Mouse (Mus musculus) myocyte (in vitro differentiated cells): ENCODE results near the gene Arl9.

Source experiments
- CEBPB ChIP-seq: IDR thresholded peaks from 2 replicates; pipeline ENCODE4 v1.6.1; 2011; ENCODE audit warnings: mild to moderate bottlenecking, moderate library complexity; ENCODE audit not compliant: poor library complexity, insufficient read depth, severe bottlenecking
- MAX ChIP-seq: IDR thresholded peaks from one replicate; pipeline ENCODE4 v1.6.1; 2011; ENCODE audit warnings: low read depth, mild to moderate bottlenecking, control low read depth
- MYOG ChIP-seq, 3 experiments: IDR thresholded peaks; one replicate each; pipeline ENCODE4 v1.6.1; 2011; ENCODE audit warnings: control low read depth in 2 of 3, low read depth in 2 of 3, mild to moderate bottlenecking in 2 of 3; ENCODE audit not compliant: insufficient read length in 2 of 3, control insufficient read depth in 1 of 3, insufficient read depth in 1 of 3
- POLR2A ChIP-seq: IDR thresholded peaks from one replicate; pipeline ENCODE4 v1.6.1; 2011; ENCODE audit warnings: low read depth, mild to moderate bottlenecking, control low read depth, moderate library complexity; ENCODE audit not compliant: insufficient read length
- USF1 ChIP-seq: IDR thresholded peaks from one replicate; pipeline ENCODE4 v1.6.1; 2011; ENCODE audit warnings: low read depth, mild to moderate bottlenecking, control low read depth, moderate library complexity

- TF ChIP-seq MAX (no peak), POLR2A (no peak), MYOG (IDR thresholded peaks at IDR 0.05; ENCODE audit: control insufficient read depth in 1 of 3, insufficient read depth in 1 of 3, insufficient read length in 2 of 3, low read depth in 2 of 3) (no peak), CEBPB (no peak), USF1 (no peak)
Observed at GRCm38 (mm10) chr5:76998416-76998815, 5.4 kb upstream of the Arl9 start.
